Mouse (Mus musculus): ENCODE results near the gene Gse1. TPM values are rescaled to one million over a fixed set of nuclear protein-coding genes. Genes with fewer than 3 reads are reported as not detected.

The Gse1 gene
- polyA plus RNA-seq, 1 experiment from 2014 or later = 17.8 TPM

DNA sequence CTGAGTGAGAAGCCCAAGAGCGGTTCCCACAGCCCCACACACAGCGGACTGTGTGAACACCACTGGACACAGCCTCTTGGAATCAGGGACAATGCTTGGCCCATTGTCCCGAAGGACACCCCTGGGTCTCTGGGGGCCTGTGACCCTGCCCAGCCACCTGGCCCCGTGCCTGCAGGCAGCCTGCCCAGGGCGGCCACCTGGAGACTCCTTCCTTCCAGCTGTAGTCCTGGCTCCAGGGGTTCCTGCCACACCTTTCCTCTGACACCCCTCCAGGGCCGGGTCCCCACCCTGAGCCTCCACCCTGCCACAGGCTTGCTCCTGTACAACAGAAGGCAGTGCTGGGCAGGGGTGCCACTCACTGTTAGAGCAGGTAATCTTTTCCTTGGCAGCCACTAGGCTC lies 39.7 kb upstream of the Gse1 start:
- Histone ChIP-seq H3K4me3 (ENCODE audit: low read depth, low read length) (no peak overlapping the region), H3K27ac (ENCODE audit: low read depth, low read length) (no peak overlapping the region), H3K36me3 (ENCODE audit: control insufficient read depth, insufficient read depth, low read length) (no peaks in the 10 kb centered on the region), H3K9me3 (ENCODE audit: control insufficient read depth, low read length) (no peaks in the 10 kb centered on the region), H3K4me2 (replicated peaks; ENCODE audit: low read depth, low read length) (no peak overlapping the region), H3K4me1 (replicated peaks; ENCODE audit: control insufficient read depth, insufficient read depth, low read length) (peaks cover 22% of the 10 kb centered on the region), H3K9ac (ENCODE audit: low read depth, low read length) (no peak overlapping the region), H3K27me3 (ENCODE audit: control insufficient read depth, insufficient read depth, low read length) (no peaks in the 10 kb centered on the region)
- WGBS = 78% methylated on average over 6 of the region's 6 CpGs
- ATAC-seq (ENCODE audit: low FRiP score) (no peak), DNase-seq (ENCODE audit: low spot score) (no peak)

GRCm38 (mm10) chr8:120189440-120189839 lies 38.8 kb upstream of the Gse1 start:
- Histone ChIP-seq H3K4me3 (ENCODE audit: low read depth, low read length) (no peak overlapping the region), H3K9me3 (ENCODE audit: control insufficient read depth, low read length) (no peaks in the 10 kb centered on the region), H3K9ac (ENCODE audit: low read depth, low read length) (no peak overlapping the region), H3K27me3 (ENCODE audit: control insufficient read depth, insufficient read depth, low read length) (no peaks in the 10 kb centered on the region), H3K4me2 (replicated peaks; ENCODE audit: low read depth, low read length) (no peak overlapping the region), H3K36me3 (ENCODE audit: control insufficient read depth, insufficient read depth, low read length) (no peaks in the 10 kb centered on the region), H3K4me1 (replicated peaks; ENCODE audit: control insufficient read depth, insufficient read depth, low read length) (peaks cover 22% of the 10 kb centered on the region), H3K27ac (ENCODE audit: low read depth, low read length) (no peak overlapping the region)
- DNase-seq (ENCODE audit: low spot score) = no peak
- WGBS = 71% methylated on average over 6 of the region's 6 CpGs
- ATAC-seq (ENCODE audit: low FRiP score) = no peak

- DNase-seq (ENCODE audit: low spot score) (no peak), ATAC-seq (ENCODE audit: low FRiP score) (no peak)
- Histone ChIP-seq H3K9me3 (ENCODE audit: control insufficient read depth, low read length) (no peaks in the 10 kb centered on the region), H3K27me3 (ENCODE audit: control insufficient read depth, insufficient read depth, low read length) (no peaks in the 10 kb centered on the region), H3K27ac (ENCODE audit: low read depth, low read length) (no peak overlapping the region; the same call in 1 of the 2 replicates), H3K4me2 (replicated peaks; ENCODE audit: low read depth, low read length) (no peak overlapping the region), H3K36me3 (ENCODE audit: control insufficient read depth, insufficient read depth, low read length) (no peaks in the 10 kb centered on the region), H3K4me3 (ENCODE audit: low read depth, low read length) (no peak overlapping the region), H3K4me1 (replicated peaks; ENCODE audit: control insufficient read depth, insufficient read depth, low read length) (peaks cover 18% of the 10 kb centered on the region), H3K9ac (ENCODE audit: low read depth, low read length) (no peak overlapping the region)
- WGBS = 79% methylated on average over 17 of the region's 17 CpGs
These were observed 38.0 kb upstream of the Gse1 start for GRCm38 (mm10) chr8:120190107-120190809.

- Histone ChIP-seq H3K9me3 (ENCODE audit: control insufficient read depth, low read length) (no peaks in the 10 kb centered on the region), H3K4me2 (replicated peaks; ENCODE audit: low read depth, low read length) (0 out of 2 replicates have a peak overlapping the region, but pooled peaks have one; percentile 17), H3K9ac (ENCODE audit: low read depth, low read length) (0 out of 2 replicates have a peak overlapping the region, but pooled peaks have one; percentile 2), H3K36me3 (ENCODE audit: control insufficient read depth, insufficient read depth, low read length) (no peaks in the 10 kb centered on the region), H3K4me1 (replicated peaks; ENCODE audit: control insufficient read depth, insufficient read depth, low read length) (peaks cover 12% of the 10 kb centered on the region), H3K4me3 (ENCODE audit: low read depth, low read length) (peak overlapping the region; percentile 4; the same call in 1 of the 2 replicates), H3K27me3 (ENCODE audit: control insufficient read depth, insufficient read depth, low read length) (no peaks in the 10 kb centered on the region), H3K27ac (ENCODE audit: low read depth, low read length) (peak overlapping the region; percentile 70)
- ATAC-seq (ENCODE audit: low FRiP score) (peak; percentile 73; the same call in 1 of the 2 replicates), DNase-seq (ENCODE audit: low spot score) (peak; percentile 48)
- 53% methylated on average over 10 of the region's 20 CpGs for WGBS
These were observed 37.3 kb upstream of the Gse1 start for GRCm38 (mm10) chr8:120190810-120191413.

DNA sequence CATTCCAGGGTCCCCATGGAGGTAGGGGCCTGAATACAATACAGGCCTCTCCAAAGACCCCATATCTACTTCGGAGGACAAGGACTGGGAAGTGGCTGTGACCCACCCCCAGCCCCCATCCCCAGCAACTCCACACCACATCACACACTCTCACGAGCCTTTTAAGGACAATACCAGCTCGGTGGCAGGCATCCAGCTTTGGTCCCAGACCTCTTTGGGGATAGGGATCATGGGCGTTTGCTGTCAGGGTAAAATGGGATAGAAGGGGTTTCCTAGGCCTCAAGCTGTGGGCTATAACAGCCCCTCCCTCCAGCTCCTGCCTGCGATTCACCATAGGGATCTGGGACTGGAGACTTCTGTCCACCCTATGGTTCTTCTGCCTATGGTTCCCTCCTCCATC lies 36.6 kb upstream of the Gse1 start:
- H3K9ac ChIP-seq (ENCODE audit: low read depth, low read length) = no peak overlapping the region
- no peak overlapping the region for H3K4me2 ChIP-seq (replicated peaks; ENCODE audit: low read depth, low read length)

DNA sequence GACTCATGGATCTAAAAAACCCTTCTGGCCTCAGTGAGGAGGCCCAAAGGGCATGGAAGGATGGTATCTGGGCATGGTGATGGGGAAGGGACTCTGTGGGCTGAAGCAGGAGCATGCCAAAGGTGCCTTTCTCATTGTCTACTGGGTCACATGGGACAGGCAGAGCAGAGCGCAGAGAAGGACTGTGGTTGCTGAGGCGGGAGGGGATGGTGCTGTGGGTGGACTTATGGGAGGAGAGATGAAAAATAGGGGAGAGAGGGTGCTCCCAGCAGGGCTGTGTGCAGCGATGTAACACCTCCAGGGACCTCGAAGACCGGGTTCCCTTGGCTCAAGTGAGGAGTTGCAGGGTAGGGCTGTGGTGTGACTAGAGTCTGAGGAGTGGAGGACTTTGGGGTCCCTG lies 36.1 kb upstream of the Gse1 start:
- Histone ChIP-seq H3K9me3 (ENCODE audit: control insufficient read depth, low read length) (no peaks in the 10 kb centered on the region), H3K4me1 (replicated peaks; ENCODE audit: control insufficient read depth, insufficient read depth, low read length) (0 out of 2 replicates have a peak, but pooled peaks cover 5% of the 10 kb centered on the region), H3K4me2 (replicated peaks; ENCODE audit: low read depth, low read length) (no peak overlapping the region), H3K4me3 (ENCODE audit: low read depth, low read length) (no peak overlapping the region), H3K27me3 (ENCODE audit: control insufficient read depth, insufficient read depth, low read length) (no peaks in the 10 kb centered on the region), H3K27ac (ENCODE audit: low read depth, low read length) (no peak overlapping the region), H3K9ac (ENCODE audit: low read depth, low read length) (no peak overlapping the region), H3K36me3 (ENCODE audit: control insufficient read depth, insufficient read depth, low read length) (no peaks in the 10 kb centered on the region)
- no peak for ATAC-seq (ENCODE audit: low FRiP score)
- 96% methylated on average over 5 of the region's 5 CpGs for WGBS
- DNase-seq (ENCODE audit: low spot score) = no peak

More for the DNA sequence above, 36.6 kb upstream of the Gse1 start:
- WGBS = 92% methylated on average over 5 of the region's 5 CpGs
- Histone ChIP-seq H3K9me3 (ENCODE audit: control insufficient read depth, low read length) (no peaks in the 10 kb centered on the region), H3K27ac (ENCODE audit: low read depth, low read length) (no peak overlapping the region), H3K4me3 (ENCODE audit: low read depth, low read length) (no peak overlapping the region), H3K4me1 (replicated peaks; ENCODE audit: control insufficient read depth, insufficient read depth, low read length) (peaks cover 5% of the 10 kb centered on the region; the same call in 1 of the 2 replicates), H3K36me3 (ENCODE audit: control insufficient read depth, insufficient read depth, low read length) (no peaks in the 10 kb centered on the region), H3K27me3 (ENCODE audit: control insufficient read depth, insufficient read depth, low read length) (no peaks in the 10 kb centered on the region)
- DNase-seq (ENCODE audit: low spot score) = no peak
- ATAC-seq (ENCODE audit: low FRiP score) = no peak

GRCm38 (mm10) chr8:120201351-120201750 lies 26.9 kb upstream of the Gse1 start:
- ATAC-seq (ENCODE audit: low FRiP score) (no peak), DNase-seq (ENCODE audit: low spot score) (no peak)
- 81% methylated on average over 6 of the region's 6 CpGs for WGBS

DNA sequence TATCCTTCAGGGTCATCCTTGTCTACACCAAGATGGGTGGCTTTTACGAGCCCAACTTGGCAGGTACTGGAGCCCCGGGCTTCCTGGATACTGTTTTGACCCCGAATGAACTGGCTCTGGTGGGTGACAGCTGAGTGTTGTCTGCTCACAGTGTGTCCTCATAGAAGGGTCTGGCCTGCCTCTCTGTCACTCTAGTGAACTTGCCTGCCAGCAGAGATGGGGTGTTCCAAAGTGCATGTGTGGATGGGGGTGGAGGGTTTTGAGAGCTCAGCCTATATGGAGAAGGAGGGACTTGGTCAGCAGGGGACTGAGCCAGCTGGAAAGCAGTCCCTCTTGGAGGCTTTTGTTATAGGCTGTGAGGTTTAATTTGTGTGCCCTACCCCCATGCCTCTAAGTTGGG lies 25.7 kb upstream of the Gse1 start:
- Histone ChIP-seq H3K4me1 (replicated peaks; ENCODE audit: control insufficient read depth, insufficient read depth, low read length) (no peaks in the 10 kb centered on the region), H3K4me3 (ENCODE audit: low read depth, low read length) (no peak overlapping the region), H3K27ac (ENCODE audit: low read depth, low read length) (no peak overlapping the region), H3K9me3 (ENCODE audit: control insufficient read depth, low read length) (no peaks in the 10 kb centered on the region), H3K36me3 (ENCODE audit: control insufficient read depth, insufficient read depth, low read length) (no peaks in the 10 kb centered on the region), H3K27me3 (ENCODE audit: control insufficient read depth, insufficient read depth, low read length) (no peaks in the 10 kb centered on the region), H3K9ac (ENCODE audit: low read depth, low read length) (no peak overlapping the region), H3K4me2 (replicated peaks; ENCODE audit: low read depth, low read length) (no peak overlapping the region)
- no peak for ATAC-seq (ENCODE audit: low FRiP score)
- no peak for DNase-seq (ENCODE audit: low spot score)
- WGBS = 79% methylated on average over 3 of the region's 3 CpGs

More at GRCm38 (mm10) chr8:120201351-120201750, 26.9 kb upstream of the Gse1 start:
- H3K4me2 ChIP-seq (replicated peaks; ENCODE audit: low read depth, low read length) = no peak overlapping the region
- H3K4me3 ChIP-seq (ENCODE audit: low read depth, low read length) = no peak overlapping the region
- H3K27ac ChIP-seq (ENCODE audit: low read depth, low read length) = no peak overlapping the region
- H3K36me3 ChIP-seq (ENCODE audit: control insufficient read depth, insufficient read depth, low read length) = no peaks in the 10 kb centered on the region
- H3K9me3 ChIP-seq (ENCODE audit: control insufficient read depth, low read length) = no peaks in the 10 kb centered on the region
- no peak overlapping the region for H3K9ac ChIP-seq (ENCODE audit: low read depth, low read length)
- no peaks in the 10 kb centered on the region for H3K27me3 ChIP-seq (ENCODE audit: control insufficient read depth, insufficient read depth, low read length)
- H3K4me1 ChIP-seq (replicated peaks; ENCODE audit: control insufficient read depth, insufficient read depth, low read length) = no peaks in the 10 kb centered on the region

Measured in hindbrain, embryonic 11.5 days (tissue).